Comparison of ENCODE assay signal across 23 mouse cellular contexts in genomic region chr6:145001493-145001892, GRCm38 (mm10).
DNase-seq lines count a peak whose midpoint lies in the region; ATAC-seq lines count a peak whose summit lies in the region.
"Had no signal": no experiment of that assay in that cellular context is flagged by ENCODE, and none has a peak within 500 bp of the region (broad histone marks: within the 10 kb centered on the region; RNA-seq: fewer than 3 reads in every experiment).

No protein-coding gene starts in this region.

- H3K36me3 ChIP-seq in embryonic facial prominence, embryonic 13.5 days = no peaks in the 10 kb centered on the region
- peaks cover 60% of the 10 kb centered on the region for H3K36me3 ChIP-seq in embryonic facial prominence, embryonic 10.5 days (replicated peaks)
- no peaks in the 10 kb centered on the region for H3K36me3 ChIP-seq in stomach, embryonic 16.5 days (ENCODE audit: control insufficient read depth, insufficient read depth, low read length)
- H3K36me3 ChIP-seq in forebrain, embryonic 16.5 days (ENCODE audit: control insufficient read depth, insufficient read depth) = peaks cover 16% of the 10 kb centered on the region

- H3K4me1 ChIP-seq in embryonic facial prominence, embryonic 13.5 days = peaks cover 18% of the 10 kb centered on the region
- peaks cover 10% of the 10 kb centered on the region for H3K4me1 ChIP-seq in embryonic facial prominence, embryonic 10.5 days
- H3K4me1 ChIP-seq in stomach, embryonic 16.5 days (ENCODE audit: control insufficient read depth, insufficient read depth, low read length) = no peaks in the 10 kb centered on the region
- H3K4me1 ChIP-seq in forebrain, embryonic 16.5 days (replicated peaks; ENCODE audit: control insufficient read depth, insufficient read depth, low read length) = no peaks in the 10 kb centered on the region
- H3K4me1 ChIP-seq: forebrain, embryonic 13.5 days; hindbrain, embryonic 12.5 days had no signal

- ATAC-seq in embryonic facial prominence, embryonic 13.5 days (ENCODE audit: insufficient number of reproducible peaks, insufficient read depth, low FRiP score, low TSS enrichment, low read depth) = no peak
- peak; percentile 64; the same call in 1 of the 2 replicates for ATAC-seq in stomach, embryonic 16.5 days (ENCODE audit: insufficient read depth, low FRiP score)
- no peak for ATAC-seq in forebrain, embryonic 16.5 days
- ATAC-seq: forebrain, embryonic 13.5 days; forebrain, postnatal 0 days; hindbrain, embryonic 16.5 days; intestine, postnatal 0 days had no signal

- no peaks in the 10 kb centered on the region for H3K9me3 ChIP-seq in embryonic facial prominence, embryonic 13.5 days
- no peaks in the 10 kb centered on the region for H3K9me3 ChIP-seq in embryonic facial prominence, embryonic 10.5 days
- no peaks in the 10 kb centered on the region for H3K9me3 ChIP-seq in stomach, embryonic 16.5 days (replicated peaks; ENCODE audit: control insufficient read depth, low read length)
- no peaks in the 10 kb centered on the region for H3K9me3 ChIP-seq in forebrain, embryonic 16.5 days (ENCODE audit: control insufficient read depth, low read length)
- H3K9me3 ChIP-seq: forebrain, embryonic 10.5 days; forebrain, embryonic 13.5 days; hindbrain, embryonic 12.5 days had no signal

- H3K9ac ChIP-seq in embryonic facial prominence, embryonic 13.5 days = no peak overlapping the region
- H3K9ac ChIP-seq in stomach, embryonic 16.5 days (ENCODE audit: low read length) = no peak overlapping the region
- H3K9ac ChIP-seq in forebrain, embryonic 16.5 days (replicated peaks; ENCODE audit: low read depth, low read length) = no peak overlapping the region
- H3K9ac ChIP-seq: forebrain, embryonic 13.5 days; forebrain, postnatal 0 days; hindbrain, embryonic 12.5 days had no signal

- H3K27me3 ChIP-seq in embryonic facial prominence, embryonic 13.5 days = peaks cover 5% of the 10 kb centered on the region; the same call in 1 of the 2 replicates
- H3K27me3 ChIP-seq in embryonic facial prominence, embryonic 10.5 days (replicated peaks; ENCODE audit: low read depth, poor library complexity, severe bottlenecking) = no peaks in the 10 kb centered on the region
- H3K27me3 ChIP-seq in stomach, embryonic 16.5 days (ENCODE audit: control insufficient read depth, insufficient read depth, low read length) = no peaks in the 10 kb centered on the region
- no peaks in the 10 kb centered on the region for H3K27me3 ChIP-seq in forebrain, embryonic 16.5 days (replicated peaks; ENCODE audit: control insufficient read depth, insufficient read depth, low read length)
- H3K27me3 ChIP-seq: CH12.LX; forebrain, embryonic 13.5 days; hindbrain, embryonic 12.5 days had no signal

- WGBS in embryonic facial prominence, embryonic 13.5 days = 51% methylated on average over 6 of the region's 6 CpGs
- WGBS in embryonic facial prominence, embryonic 10.5 days = 68% methylated on average over 6 of the region's 6 CpGs
- 58% methylated on average over 6 of the region's 6 CpGs for WGBS in stomach, embryonic 16.5 days
- 67% methylated on average over 6 of the region's 6 CpGs for WGBS in forebrain, embryonic 16.5 days

- H3K4me2 ChIP-seq in embryonic facial prominence, embryonic 13.5 days = no peak overlapping the region
- no peak overlapping the region for H3K4me2 ChIP-seq in stomach, embryonic 16.5 days (ENCODE audit: low read depth, low read length)
- H3K4me2 ChIP-seq in forebrain, embryonic 16.5 days (ENCODE audit: low read length) = no peak overlapping the region
- H3K4me2 ChIP-seq: forebrain, embryonic 13.5 days; heart, embryonic 11.5 days; hindbrain, embryonic 12.5 days had no signal

- no peak for DNase-seq in embryonic facial prominence, embryonic 10.5 days (ENCODE audit: low spot score)
- peak; percentile 89 for DNase-seq in R1 (ENCODE audit: low read depth, low spot score)
- no peak for DNase-seq in B cell, adult 2 months
- DNase-seq: adrenal gland, adult 2 months; adrenal gland, postnatal 14 days; cerebellum, adult 11 months; cerebellum, adult 2 months; cerebellum, adult 9-11 months; cerebellum, postnatal 25 days; forebrain, postnatal 0 days; gastrocnemius, adult 2 months; gastrocnemius, postnatal 14 days; heart, adult 11 months had no signal

- no peak overlapping the region for H3K4me3 ChIP-seq in embryonic facial prominence, embryonic 13.5 days
- H3K4me3 ChIP-seq in embryonic facial prominence, embryonic 10.5 days = no peak overlapping the region
- no peak overlapping the region for H3K4me3 ChIP-seq in stomach, embryonic 16.5 days (replicated peaks; ENCODE audit: low read length)
- H3K4me3 ChIP-seq in forebrain, embryonic 16.5 days (replicated peaks; ENCODE audit: low read length) = no peak overlapping the region
- H3K4me3 ChIP-seq: forebrain, embryonic 10.5 days; forebrain, embryonic 13.5 days; gastrocnemius, adult 2 months; hindbrain, embryonic 12.5 days had no signal

- H3K27ac ChIP-seq in embryonic facial prominence, embryonic 13.5 days = 0 out of 2 replicates have a peak overlapping the region, but pooled peaks have one; percentile 2
- H3K27ac ChIP-seq in embryonic facial prominence, embryonic 10.5 days (replicated peaks) = no peak overlapping the region
- no peak overlapping the region for H3K27ac ChIP-seq in stomach, embryonic 16.5 days (ENCODE audit: low read length)
- no peak overlapping the region for H3K27ac ChIP-seq in forebrain, embryonic 16.5 days (ENCODE audit: low read length)
- H3K27ac ChIP-seq: forebrain, embryonic 10.5 days; forebrain, embryonic 13.5 days; gastrocnemius, adult 2 months; hindbrain, embryonic 12.5 days had no signal
